Mouse (Mus musculus) limb, embryonic 14.5 days (tissue): Measurements from ENCODE around the gene Crybb2. TPM values are rescaled to one million over a fixed set of nuclear protein-coding genes. Genes with fewer than 3 reads are reported as not detected.
"Not testable (repeated sequence)": the region's sequence is repeated elsewhere in the genome, so short reads cannot be mapped to it uniquely, and the experiment has no call there.

Experiments
- ATAC-seq: fragments of 200-750 bp; cut with Nextera tagmentation; 2 replicates; pipeline ENCODE4 v1.8.0; 2017; ENCODE audit warnings: low read depth, moderate number of reproducible peaks, moderate TSS enrichment; ENCODE audit not compliant: low FRiP score
- DNase-seq: peaks from one replicate; pipeline ENCODE4 v3.0.0-alpha.2; 2015; ENCODE audit warnings: low spot score
- H3K27ac ChIP-seq: fragments of 300-500 bp; sonication (generic); replicated peaks from 2 replicates; pipeline ENCODE4 v1.5.1; 2014; ENCODE audit warnings: low read depth, mild to moderate bottlenecking, low read length, moderate library complexity, mixed read lengths
- H3K27me3 ChIP-seq: fragments of 300-500 bp; sonication (generic); 2 replicates; pipeline ENCODE4 v1.6.1; 2014; ENCODE audit warnings: low read length, mixed read lengths; ENCODE audit not compliant: control insufficient read depth, insufficient read depth
- H3K36me3 ChIP-seq: fragments of 300-500 bp; sonication (generic); 2 replicates; pipeline ENCODE4 v1.6.1; 2014; ENCODE audit warnings: mild to moderate bottlenecking, low read length, moderate library complexity, mixed read lengths; ENCODE audit not compliant: control insufficient read depth, insufficient read depth
- H3K4me1 ChIP-seq: fragments of 300-500 bp; sonication (generic); 2 replicates; pipeline ENCODE4 v1.6.1; 2014; ENCODE audit warnings: antibody characterized with exemption, low read length, mixed read lengths; ENCODE audit not compliant: control insufficient read depth, insufficient read depth
- H3K4me2 ChIP-seq: fragments of 300-500 bp; sonication (generic); replicated peaks from 2 replicates; pipeline ENCODE4 v1.6.1; 2014; ENCODE audit warnings: low read depth, mild to moderate bottlenecking, low read length, moderate library complexity; ENCODE audit not compliant: severe bottlenecking
- H3K4me3 ChIP-seq: fragments of 300-500 bp; sonication (generic); replicated peaks from 2 replicates; pipeline ENCODE4 v1.5.1; 2014; ENCODE audit warnings: low read length
- H3K9ac ChIP-seq: fragments of 300-500 bp; sonication (generic); 2 replicates; pipeline ENCODE4 v1.6.1; 2014; ENCODE audit warnings: mild to moderate bottlenecking, low read depth, low read length, moderate library complexity; ENCODE audit not compliant: severe bottlenecking
- H3K9me3 ChIP-seq: fragments of 300-500 bp; sonication (generic); 2 replicates; pipeline ENCODE4 v1.6.1; 2016; ENCODE audit warnings: low read length; ENCODE audit not compliant: control insufficient read depth
- POLR2A ChIP-seq: fragments of 200-500 bp; IDR thresholded peaks from 2 replicates; pipeline ENCODE4 v1.8.0; 2012; ENCODE audit warnings: inconsistent platforms, mild to moderate bottlenecking, moderate library complexity, borderline replicate concordance; ENCODE audit not compliant: insufficient read depth, insufficient read length; ENCODE audit errors: extremely low read depth
- WGBS: fragments of 180-500 bp; shearing (Covaris S2); extraction: QIAGEN DNeasy Blood & Tissue Kit; methylation state at CpG from one replicate; pipeline ENCODE4 v1.1.7; 2014; 5-methylcytosine and 5-hydroxymethylcytosine counted together
- polyA plus RNA-seq, 2 experiments: library from polyadenylated mRNA; depleted of rRNA in 1 of 2; stranded (reverse) in 1 of 2; unstranded in 1 of 2; fragments of >200 nt; fragmentation: Nextera tagmentation in 1 of 2; extraction: Ambion mirVana in 1 of 2; gene quantifications; 2 replicates each; pipeline versions ENCODE4 v1.2.1 to v1.2.3; 2012 to 2014

The Crybb2 gene
- polyA plus RNA-seq, 2 experiments: not detected

GRCm38 (mm10) chr5:113114264-113115225 lies 44.6 kb upstream of the Crybb2 start:
- no peaks in the 10 kb centered on the region for H3K27me3 ChIP-seq
- DNase-seq: no peak
- TF ChIP-seq POLR2A: no peak
- no peak overlapping the region for H3K4me2 ChIP-seq
- no peak overlapping the region for H3K4me3 ChIP-seq
- ATAC-seq: peak; percentile 44; the same call in 1 of the 2 replicates
- H3K4me1 ChIP-seq: peaks cover 36% of the 10 kb centered on the region
- no peaks in the 10 kb centered on the region for H3K36me3 ChIP-seq
- no peaks in the 10 kb centered on the region for H3K9me3 ChIP-seq
- H3K27ac ChIP-seq: 0 out of 2 replicates have a peak overlapping the region, but pooled peaks have one; percentile 33
- no peak overlapping the region for H3K9ac ChIP-seq
- WGBS: 27% methylated on average over 20 of the region's 20 CpGs

GRCm38 (mm10) chr5:113113120-113113519 lies 43.2 kb upstream of the Crybb2 start:
- Histone ChIP-seq H3K4me1 (peaks cover 28% of the 10 kb centered on the region), H3K9me3 (no peaks in the 10 kb centered on the region), H3K36me3 (no peaks in the 10 kb centered on the region), H3K9ac (no peak overlapping the region), H3K4me3 (no peak overlapping the region), H3K4me2 (no peak overlapping the region), H3K27me3 (no peaks in the 10 kb centered on the region), H3K27ac (no peak overlapping the region)
- ATAC-seq (no peak), DNase-seq (no peak)
- TF ChIP-seq POLR2A: no peak
- WGBS: 27% methylated on average over 5 of the region's 5 CpGs

DNA sequence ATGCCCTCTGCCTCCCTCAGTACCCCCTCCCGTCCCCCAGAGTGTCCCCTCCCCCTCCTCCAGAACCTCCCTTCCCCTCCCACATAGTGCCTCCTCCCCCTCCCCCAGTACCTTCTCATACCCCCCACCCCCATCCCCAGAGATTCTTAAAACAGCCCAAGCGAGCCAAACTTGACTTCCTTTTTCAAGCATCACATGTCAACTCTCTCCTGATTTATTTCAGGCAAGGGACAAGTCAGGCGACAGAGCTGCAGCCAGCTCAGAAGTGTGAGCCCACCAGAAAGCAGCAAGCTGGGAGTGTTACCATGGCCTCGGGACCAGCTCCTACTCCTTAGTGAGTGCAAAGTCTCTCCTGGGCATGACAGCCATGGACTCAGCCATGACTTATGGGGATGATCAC lies 41.4 kb upstream of the Crybb2 start:
- Histone ChIP-seq H3K36me3 (no peaks in the 10 kb centered on the region), H3K27me3 (no peaks in the 10 kb centered on the region), H3K4me1 (peaks cover 33% of the 10 kb centered on the region), H3K9ac (no peak overlapping the region), H3K4me3 (no peak overlapping the region), H3K9me3 (no peaks in the 10 kb centered on the region), H3K27ac (no peak overlapping the region), H3K4me2 (no peak overlapping the region)
- ATAC-seq: no peak
- 7% methylated on average over 4 of the region's 4 CpGs for WGBS
- no peak for TF ChIP-seq POLR2A
- DNase-seq: no peak

- Histone ChIP-seq H3K27ac (no peak overlapping the region), H3K4me3 (no peak overlapping the region), H3K27me3 (no peaks in the 10 kb centered on the region), H3K4me1 (peaks cover 33% of the 10 kb centered on the region), H3K9me3 (no peaks in the 10 kb centered on the region), H3K9ac (no peak overlapping the region), H3K4me2 (no peak overlapping the region), H3K36me3 (no peaks in the 10 kb centered on the region)
- no peak for DNase-seq
- TF ChIP-seq POLR2A: no peak
- WGBS: 17% methylated on average over 1 of the region's 1 CpGs
- no peak for ATAC-seq
Observed at GRCm38 (mm10) chr5:113110929-113111328, 41.0 kb upstream of the Crybb2 start.

DNA sequence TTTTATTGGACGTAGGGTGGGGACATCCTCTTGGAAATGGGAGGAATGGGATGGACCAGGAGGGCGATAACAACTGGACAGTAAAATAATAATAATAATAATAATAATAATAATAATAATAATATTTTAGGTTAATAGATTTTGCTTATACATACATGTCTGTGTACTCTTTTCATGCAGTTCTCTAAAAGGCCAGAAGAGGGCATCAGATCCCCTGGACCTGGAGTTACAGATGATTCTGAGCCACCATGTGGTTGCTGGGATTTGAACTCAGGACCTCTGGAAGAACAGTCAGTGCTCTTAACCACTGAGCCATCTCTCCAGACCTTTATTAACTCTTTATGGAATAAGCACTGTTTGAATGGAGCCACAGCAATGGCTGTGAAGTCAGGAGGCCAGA lies 39.7 kb upstream of the Crybb2 start:
- ATAC-seq, DNase-seq, H3K27ac ChIP-seq, H3K27me3 ChIP-seq, H3K9ac ChIP-seq, H3K36me3 ChIP-seq, H3K4me2 ChIP-seq, H3K4me3 ChIP-seq, H3K9me3 ChIP-seq: not testable (repeated sequence)
- WGBS: 79% methylated on average over 2 of the region's 2 CpGs
- peaks cover 32% of the 10 kb centered on the region for H3K4me1 ChIP-seq
